Mouse (Mus musculus) ovary, postnatal 14 days (tissue): Measurements from ENCODE around the gene S1pr5.
"Not testable (repeated sequence)": the region's sequence is repeated elsewhere in the genome, so short reads cannot be mapped to it uniquely, and the experiment has no call there.

Source experiments
- DNase-seq: peaks from one replicate; pipeline ENCODE4 v3.0.0; 2022; ENCODE audit warnings: low spot score

The S1pr5 gene

DNA sequence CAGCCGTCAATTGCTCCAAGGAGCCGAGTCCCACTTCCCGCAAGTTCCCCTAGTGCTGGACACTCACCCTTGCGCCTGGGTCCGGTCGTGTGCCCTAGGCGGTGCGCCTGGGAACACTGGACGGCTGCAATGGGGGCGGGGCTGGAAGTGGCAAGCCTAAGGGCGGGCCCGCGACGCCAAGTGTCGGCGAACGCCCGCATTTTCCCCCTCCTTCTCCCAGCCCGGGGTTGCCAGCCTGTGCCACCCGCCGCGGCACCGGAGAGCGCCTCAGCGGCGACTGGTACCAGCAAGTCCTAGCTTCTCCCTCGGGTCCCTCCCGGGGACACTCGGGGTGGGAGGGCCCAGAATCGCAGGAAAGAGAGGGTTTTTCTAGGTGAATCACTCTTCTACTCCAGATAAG lies at the start of gene S1pr5:
TSS of gene S1pr5 (minus strand) at position 118 of the 400 bp plus-strand sequence.
- DNase-seq = no peak

- no peak for DNase-seq
Measured at GRCm38 (mm10) chr9:21292271-21292670, 44.0 kb upstream of the S1pr5 start.

DNA sequence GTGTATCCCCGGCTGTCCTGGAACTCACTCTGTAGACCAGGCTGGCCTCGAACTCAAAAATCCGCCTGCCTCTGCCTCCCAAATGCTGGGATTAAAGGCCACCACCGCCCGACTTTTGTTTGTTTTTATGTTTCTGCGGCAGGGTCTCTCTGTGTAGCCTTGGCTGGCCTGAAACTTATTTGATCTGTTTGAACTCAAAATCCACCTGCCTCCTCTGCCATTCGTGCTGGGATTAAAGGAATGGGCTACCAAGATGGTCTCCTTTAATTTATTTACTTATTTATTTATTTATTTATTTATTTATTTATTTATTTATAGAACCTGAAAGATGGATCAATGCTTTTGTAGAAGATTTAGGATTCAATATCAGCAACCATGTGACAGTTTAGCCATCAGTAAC lies 43.6 kb upstream of the S1pr5 start:
- not testable (repeated sequence) for DNase-seq

DNA sequence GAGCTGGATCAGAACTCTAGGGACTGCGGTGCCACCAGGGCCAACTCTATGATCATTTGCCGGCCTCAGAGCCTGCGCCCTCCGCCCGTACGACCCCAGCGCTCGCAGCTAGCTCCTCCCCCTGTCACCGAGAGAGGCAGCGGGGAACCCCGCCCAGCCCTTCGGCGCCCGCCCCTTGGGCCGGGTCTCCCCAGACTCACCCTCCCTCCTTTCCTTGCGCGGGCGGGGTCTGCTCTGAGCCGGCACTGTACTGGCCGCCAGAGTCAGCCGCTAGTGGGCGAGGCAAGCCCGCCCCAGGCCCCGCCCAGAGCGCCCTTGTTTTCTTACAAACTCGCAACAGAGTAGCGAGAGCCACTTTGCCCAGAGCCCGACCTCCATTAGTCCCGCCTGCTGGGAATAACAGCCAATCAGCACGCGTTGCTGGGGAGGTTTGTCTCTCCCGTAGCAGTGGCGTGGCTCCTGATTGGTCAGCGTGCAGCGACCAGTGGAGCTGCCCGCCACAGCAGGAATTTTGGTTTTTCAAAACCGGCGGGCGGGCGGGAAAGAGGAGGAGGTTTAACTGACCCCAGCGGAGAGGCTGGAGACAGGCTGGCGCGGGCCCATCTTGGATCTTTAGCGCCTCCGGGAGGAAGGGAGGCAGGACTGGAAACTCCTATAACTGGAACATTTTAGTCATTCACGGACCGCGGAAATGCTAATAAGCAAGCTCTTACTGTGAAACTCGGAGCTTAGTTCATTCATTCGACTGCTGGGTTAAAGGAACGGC lies 43.0 kb upstream of the S1pr5 start, which contains the start of gene Cdkn2d:
TSS of gene Cdkn2d (minus strand) at position 386 of the 766 bp plus-strand sequence.
- peak; percentile 97 for DNase-seq

DNA sequence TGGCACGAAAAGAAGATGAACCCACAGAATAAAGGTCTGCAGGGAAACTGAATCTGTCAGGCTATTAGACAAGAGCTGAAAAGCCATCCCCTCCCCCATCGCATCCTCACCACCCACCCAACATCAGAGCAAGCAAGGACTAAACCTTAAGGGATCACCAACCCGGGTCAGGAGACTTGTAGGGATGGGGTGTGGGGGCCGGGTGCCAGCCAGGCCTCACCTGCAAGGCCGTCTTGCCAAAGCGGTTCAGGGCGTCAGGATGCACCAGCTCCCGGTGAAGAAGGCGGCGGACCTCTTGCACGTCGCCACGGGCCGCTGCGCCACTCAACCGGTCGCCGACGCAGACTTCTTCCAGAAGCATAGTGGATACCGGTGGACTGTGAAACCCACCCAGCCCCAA lies 42.3 kb upstream of the S1pr5 start:
- DNase-seq = peak; percentile 24

DNA sequence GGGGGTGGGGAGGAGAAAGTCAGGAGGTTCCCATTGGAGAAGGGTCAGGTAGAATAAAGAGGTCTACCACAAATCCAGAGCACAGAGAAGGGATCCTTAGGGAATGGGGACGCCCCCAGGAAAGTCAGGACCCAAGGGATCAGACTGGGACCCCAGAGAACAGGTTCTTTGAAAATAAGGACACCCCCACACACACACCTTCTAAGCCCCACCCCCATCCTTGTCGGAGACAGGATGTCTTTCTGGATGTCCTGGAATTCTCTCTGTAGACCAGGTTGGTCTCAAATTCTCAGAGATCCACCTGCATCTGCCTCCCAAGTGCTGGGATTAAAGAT lies 41.1 kb upstream of the S1pr5 start:
- no peak for DNase-seq

DNA sequence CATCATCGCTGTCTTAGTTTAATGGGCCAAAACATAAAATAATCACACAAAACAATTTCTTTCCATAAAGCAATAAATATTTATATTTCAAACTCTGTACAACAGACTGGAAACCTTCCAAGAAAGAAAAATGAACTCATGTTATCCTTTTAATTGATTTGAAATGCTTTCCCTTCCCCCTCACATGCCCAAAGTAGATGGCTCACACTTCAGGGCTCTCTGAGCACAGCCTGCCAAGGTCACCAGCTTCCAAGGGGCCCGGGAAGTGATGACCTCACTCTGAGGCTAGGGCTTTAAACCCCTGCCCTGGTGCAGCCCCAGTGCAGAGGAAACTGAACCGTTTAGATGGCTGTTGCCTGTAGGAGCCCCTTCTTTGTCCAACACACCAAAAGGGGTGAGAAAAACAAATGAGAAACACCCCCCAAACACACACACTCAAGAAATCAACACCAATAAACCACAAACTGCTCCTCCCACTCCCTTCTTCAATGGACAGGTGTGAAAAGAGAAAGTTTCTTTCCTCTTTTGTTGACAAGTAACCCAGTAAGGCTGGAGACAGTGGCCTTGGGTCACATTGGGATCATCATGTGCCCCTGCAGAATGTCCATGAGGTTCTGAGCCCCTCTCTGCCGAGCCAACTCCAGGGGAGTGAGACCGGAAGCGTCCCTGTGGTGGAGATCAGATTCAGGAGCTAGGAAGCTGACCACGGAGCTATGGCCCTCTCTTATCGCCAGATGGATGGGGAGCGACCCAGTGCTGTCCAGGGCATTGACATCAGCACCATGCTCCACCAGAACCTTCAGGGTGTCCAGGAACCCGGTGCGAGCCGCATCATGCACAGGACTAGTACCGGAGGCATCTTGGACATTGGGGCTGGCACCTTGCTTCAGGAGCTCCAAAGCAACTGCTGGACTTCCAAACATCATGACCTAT lies 40.4 kb upstream of the S1pr5 start:
- DNase-seq = no peak

DNA sequence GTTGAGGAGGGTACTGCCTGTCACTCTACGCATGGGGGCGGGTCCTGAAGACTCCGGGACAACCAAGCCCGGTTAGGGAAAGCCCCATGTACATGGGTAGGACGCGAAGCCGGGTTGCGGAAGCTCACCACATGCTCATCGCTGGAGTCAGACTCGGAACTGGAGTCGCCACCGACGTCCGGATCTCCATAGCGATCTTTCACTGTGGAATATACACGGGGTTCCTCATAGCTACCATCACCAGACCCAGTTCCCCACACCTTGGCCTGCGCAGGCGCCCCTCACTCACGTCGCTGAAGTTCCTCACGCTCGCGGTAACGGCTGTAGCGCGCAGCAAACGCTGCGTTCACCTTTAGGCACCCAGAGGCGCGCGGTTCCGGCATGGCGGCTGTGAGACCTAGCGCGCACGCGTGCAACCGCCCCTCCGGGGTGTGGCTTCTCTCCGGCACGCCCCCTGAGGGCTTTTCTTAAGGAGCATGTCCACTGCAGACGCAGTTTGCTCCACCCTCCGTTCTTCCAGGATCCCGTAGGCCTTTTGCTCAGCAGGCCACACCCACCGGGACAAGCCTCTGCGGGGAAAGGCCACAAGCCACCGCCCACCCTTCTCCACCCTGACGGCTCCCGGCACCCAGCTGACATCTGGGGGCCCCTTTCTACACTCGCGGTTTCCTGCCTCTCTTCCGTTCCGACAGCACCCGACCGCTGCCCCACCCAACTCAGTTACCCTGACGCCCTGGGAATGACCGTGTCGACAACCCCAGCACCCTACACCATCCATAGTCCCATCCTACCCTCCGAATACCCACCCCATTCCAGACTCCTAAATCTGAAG lies 39.5 kb upstream of the S1pr5 start, which contains the start of gene Kri1:
TSS of gene Kri1 (minus strand) at position 399 of the 832 bp plus-strand sequence.
- peak; percentile 96 for DNase-seq

DNA sequence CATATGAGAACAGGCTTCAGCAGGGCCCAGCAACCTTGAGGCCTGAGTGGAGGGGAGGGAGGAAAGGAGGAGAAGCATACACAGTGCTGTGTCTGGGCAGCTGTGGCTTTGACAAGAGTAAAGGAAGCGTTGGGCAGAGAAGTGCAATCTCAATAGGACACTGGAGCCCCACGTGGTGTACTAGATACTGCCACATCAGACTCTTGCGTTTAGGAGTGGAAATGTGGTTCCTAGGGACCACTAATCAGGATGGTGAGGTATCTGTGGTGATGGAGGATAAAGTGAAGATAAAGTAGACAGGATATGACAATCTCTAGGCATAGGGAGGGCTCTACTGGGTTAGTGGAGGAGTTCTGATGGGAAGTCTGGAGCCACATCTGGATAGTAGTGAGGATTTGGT lies 38.5 kb upstream of the S1pr5 start:
- no peak for DNase-seq

GRCm38 (mm10) chr9:21283994-21284393 lies 35.8 kb upstream of the S1pr5 start:
- no peak for DNase-seq

- DNase-seq = no peak
Measured at GRCm38 (mm10) chr9:21283591-21283990, 35.3 kb upstream of the S1pr5 start.

DNA sequence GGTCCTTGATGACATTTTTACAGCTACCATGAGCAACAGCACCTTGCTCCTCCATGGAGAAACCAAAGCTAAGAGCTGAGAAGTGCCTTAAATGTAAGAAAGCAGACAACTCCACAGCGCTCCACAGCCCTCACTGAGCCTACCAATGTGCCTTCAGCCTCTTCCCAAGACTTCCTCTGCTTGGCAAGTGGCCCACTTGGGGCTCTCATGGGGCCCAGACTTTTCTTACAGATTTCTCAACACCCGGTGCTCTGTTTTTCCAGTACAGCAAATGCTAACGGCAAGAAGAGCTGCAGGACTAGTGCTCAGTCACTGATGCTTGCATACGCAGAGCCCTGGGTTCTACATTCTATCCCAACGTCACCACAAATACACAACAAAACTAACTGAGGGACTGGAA lies 29.5 kb upstream of the S1pr5 start:
- no peak for DNase-seq

GRCm38 (mm10) chr9:21276307-21276706 lies 28.1 kb upstream of the S1pr5 start:
- DNase-seq = no peak

DNA sequence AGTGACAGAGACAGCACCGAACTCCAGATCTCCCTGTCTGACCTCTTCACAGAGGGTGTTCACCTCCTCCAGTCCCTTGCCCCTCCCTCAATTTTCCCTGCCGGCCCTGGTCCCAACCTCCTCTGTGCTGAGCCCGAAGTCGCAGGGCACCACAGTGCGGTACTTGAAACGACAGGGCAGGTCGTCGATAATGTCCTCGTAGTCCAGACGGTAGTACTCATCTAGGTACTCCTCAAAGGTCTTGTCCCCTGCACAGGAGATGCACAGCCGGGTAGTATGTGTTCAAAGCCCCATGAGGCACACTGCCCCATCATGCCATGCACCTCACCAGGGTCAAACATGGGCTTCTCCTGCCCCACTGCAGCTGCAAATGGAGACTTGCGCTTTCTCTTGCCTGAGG lies 27.5 kb upstream of the S1pr5 start:
- no peak for DNase-seq

DNA sequence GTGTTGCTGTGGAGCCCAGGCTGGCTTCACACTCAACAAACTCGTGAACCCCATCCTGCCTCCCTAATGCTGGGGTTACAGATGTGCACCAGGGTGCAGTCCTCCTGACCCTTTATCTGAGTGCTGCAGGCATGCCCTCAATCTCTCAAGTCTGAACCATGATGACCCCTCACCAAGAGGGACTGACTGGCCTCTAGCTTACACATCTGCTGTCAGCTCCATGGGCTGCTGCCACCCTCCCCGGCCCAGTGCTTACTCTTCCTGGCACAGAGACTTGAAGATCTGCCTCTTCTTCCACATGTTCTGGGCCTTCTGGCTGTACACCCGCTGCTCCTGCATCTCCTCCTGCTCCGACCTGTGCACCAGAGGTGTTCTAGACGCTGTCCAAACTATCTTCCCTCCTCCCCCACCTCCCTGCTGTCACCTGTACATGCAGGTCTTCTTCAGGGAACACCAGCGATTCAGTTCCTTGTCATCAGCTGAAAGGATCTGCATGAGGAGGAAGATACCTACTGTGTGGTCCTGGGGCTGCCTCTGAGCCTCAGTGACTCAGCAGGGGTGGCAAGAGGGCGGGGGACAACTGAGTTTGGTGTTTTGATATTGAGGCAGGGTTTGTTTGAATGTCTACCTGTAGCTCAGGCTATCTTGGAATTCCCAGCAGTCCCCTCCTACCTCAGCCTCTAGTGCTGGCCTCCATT lies 26.9 kb upstream of the S1pr5 start:
- no peak for DNase-seq

DNA sequence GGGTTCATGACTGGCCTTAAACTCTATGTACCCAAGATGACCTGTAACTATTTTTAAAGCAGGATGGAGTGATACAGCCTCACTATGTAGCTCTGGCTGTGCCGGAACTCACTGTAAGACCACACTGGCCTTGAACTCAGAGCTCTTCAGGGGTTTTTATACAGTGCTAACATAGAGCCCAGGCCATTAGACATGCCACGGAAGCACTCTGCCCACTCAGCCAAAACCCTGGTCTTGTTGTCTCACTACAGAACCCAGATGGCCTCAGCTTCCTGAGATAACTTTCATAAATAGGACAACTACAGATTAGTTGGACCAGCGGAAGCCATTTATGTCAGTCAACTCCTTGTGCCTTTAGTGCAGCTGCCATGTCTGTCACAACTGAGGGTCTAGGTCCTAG lies 26.1 kb upstream of the S1pr5 start:
- DNase-seq = no peak

GRCm38 (mm10) chr9:21273520-21274228 lies 25.4 kb upstream of the S1pr5 start:
- DNase-seq = no peak

DNA sequence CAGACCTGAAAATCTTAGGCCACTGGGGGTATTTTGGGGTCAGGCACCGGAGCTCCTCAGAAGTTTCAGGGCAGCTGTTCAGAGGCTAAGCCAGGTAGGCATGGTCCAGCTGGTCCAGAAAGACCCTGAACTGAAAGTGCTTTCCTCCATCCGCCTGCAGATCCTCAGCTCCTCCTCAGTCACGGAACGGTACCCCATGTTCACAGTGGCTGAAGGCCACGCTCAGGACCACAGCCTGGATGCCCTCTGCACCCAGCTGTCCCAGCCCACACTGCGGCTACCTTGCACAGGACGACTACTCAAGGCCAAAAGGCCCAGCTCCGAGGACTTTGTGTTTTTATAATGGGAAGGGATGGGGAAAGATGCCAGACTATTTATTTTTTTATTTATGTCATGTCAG lies 24.9 kb upstream of the S1pr5 start:
- DNase-seq = no peak

GRCm38 (mm10) chr9:21272391-21272790 lies 24.1 kb upstream of the S1pr5 start:
- no peak for DNase-seq

DNA sequence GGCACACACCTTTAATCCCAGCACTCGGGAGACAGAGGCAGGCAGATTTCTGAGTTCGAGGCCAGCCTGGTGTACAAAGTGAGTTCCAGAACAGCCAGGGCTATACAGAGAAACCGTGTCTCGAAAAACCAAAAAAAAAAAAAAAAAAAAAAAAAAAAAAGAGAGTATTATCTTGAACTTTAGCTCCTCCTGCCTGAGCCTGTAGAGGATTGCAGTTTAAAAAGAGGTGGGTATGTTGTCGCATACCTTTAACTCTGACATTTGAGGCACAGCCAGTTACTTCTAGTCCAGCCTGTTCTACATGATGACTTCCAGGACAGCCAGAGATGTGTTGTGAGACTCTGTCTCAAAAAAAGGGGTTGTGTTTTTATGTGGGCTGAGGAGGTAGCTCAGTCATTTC lies 21.3 kb upstream of the S1pr5 start:
- not testable (repeated sequence) for DNase-seq

- DNase-seq = no peak
Measured at GRCm38 (mm10) chr9:21268305-21268704, 20.1 kb upstream of the S1pr5 start.
